In the genomic region with DNA sequence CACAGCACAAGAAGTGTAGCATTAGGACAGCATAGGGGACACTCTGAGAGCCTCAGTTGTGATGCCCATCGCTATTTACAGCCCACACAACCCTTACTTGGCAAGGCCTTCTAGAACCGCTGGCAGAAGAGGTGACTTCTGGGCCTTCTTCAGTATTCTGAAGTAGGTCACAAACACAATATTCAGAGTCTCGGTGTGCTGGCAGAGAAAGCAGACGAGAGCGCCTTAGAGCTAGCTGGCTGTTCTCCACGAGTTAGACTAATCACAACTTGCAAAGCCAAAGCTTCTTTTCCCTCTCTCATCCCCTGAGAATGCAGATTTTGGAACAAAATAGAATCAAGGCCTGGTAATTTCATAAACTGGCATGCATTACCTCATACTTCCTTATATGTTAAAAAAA, we compare ENCODE assay signal across 15 mouse cellular contexts. TPM values are rescaled to one million over a fixed set of nuclear protein-coding genes. Genes with fewer than 3 reads are reported as not detected.
DNase-seq lines count a peak whose midpoint lies in the region; TF ChIP-seq lines count a peak whose summit lies in the region.
"Had no signal": no experiment of that assay in that cellular context is flagged by ENCODE, and none has a peak within 500 bp of the region (broad histone marks: within the 10 kb centered on the region; RNA-seq: fewer than 3 reads in every experiment).

No protein-coding gene starts in this region.

- TF ChIP-seq CTCF in left cerebral cortex, adult 2 months (IDR thresholded peaks at IDR 0.05) = no peak

- H3K4me3 ChIP-seq in left cerebral cortex, adult 2 months = no peak overlapping the region
- H3K4me3 ChIP-seq: heart, embryonic 15.5 days; limb, embryonic 13.5 days; megakaryocyte, embryonic 14.5 days had no signal

- intact Hi-C loops in left cerebral cortex, postnatal 14 days (cut with DNase I) = no loop called here
- intact Hi-C loops in left cerebral cortex, adult 2 months (cut with DNase I) = no loop called here

- DNase-seq in heart, adult 8-10 months (ENCODE audit: low spot score) = peak; percentile 17
- DNase-seq in heart, adult 9 months (ENCODE audit: low spot score in 2 of 2) = no peak
- peak; percentile 24 to 42 for DNase-seq in left cerebral cortex, postnatal 14 days (ENCODE audit: low spot score in 2 of 2)
- DNase-seq in left cerebral cortex, adult 2 months (ENCODE audit: extremely low spot score in 1 of 2, low spot score in 2 of 2) = no peak
- DNase-seq in brain, adult 2 months (ENCODE audit: low read depth, low spot score) = peak; percentile 54
- peak; percentile 47 to 55 for DNase-seq in gastrocnemius, adult 8-10 months (ENCODE audit: low spot score in 2 of 2)
- no peak for DNase-seq in kidney, postnatal 10 days
- DNase-seq: cerebellum, postnatal 10 days; thymus, postnatal 14 days had no signal

- H3K27ac ChIP-seq in left cerebral cortex, adult 2 months = no peak overlapping the region
- H3K27ac ChIP-seq: heart, embryonic 15.5 days; hindbrain, embryonic 14.5 days; limb, embryonic 13.5 days; liver, embryonic 14.5 days; stomach, postnatal 0 days had no signal

RNA-seq across cellular contexts. Expression of a gene that starts 20.2 kb away (rescaled TPM):
- total RNA-seq in heart, adult 8-10 months (2022) = 1 to 10 TPM; 6.6 to 6.9 (median 6.7) TPM
- 10 to 100 TPM; 12.0 to 12.1 TPM for total RNA-seq in left cerebral cortex, postnatal 14 days (2021)
- 10 to 100 TPM; 13.4 to 14.6 TPM for total RNA-seq in left cerebral cortex, adult 2 months (2021)
- 1 to 10 TPM; 6.2 to 8.0 (median 7.1) TPM for total RNA-seq in gastrocnemius, adult 8-10 months (2022)

RNA-seq across cellular contexts. Expression of a gene that starts 37.6 kb away (rescaled TPM):
- 1 to 10 TPM; 5.5 to 6.7 (median 6.3) TPM for total RNA-seq in heart, adult 8-10 months (2022)
- 10 to 100 TPM; 11.2 to 12.4 TPM for total RNA-seq in left cerebral cortex, postnatal 14 days (2021)
- 10 to 100 TPM; 11.6 to 13.3 TPM for total RNA-seq in left cerebral cortex, adult 2 months (2021)
- total RNA-seq in gastrocnemius, adult 8-10 months (2022) = 1 to 10 TPM; 2.7 to 4.0 (median 3.6) TPM

Comparison
In these comparisons a context has a peak if more than half of its experiments do, and no peak if none do; other contexts are left out.
1. DNase-seq: peak in heart, adult 8-10 months (single experiment), left cerebral cortex, postnatal 14 days (2 of 2), brain, adult 2 months (single experiment) and gastrocnemius, adult 8-10 months (2 of 2); none in heart, adult 9 months (0 of 2), left cerebral cortex, adult 2 months (0 of 2) and kidney, postnatal 10 days (single experiment).